ENCODE assay signal across 23 mouse cellular contexts in the genomic region with DNA sequence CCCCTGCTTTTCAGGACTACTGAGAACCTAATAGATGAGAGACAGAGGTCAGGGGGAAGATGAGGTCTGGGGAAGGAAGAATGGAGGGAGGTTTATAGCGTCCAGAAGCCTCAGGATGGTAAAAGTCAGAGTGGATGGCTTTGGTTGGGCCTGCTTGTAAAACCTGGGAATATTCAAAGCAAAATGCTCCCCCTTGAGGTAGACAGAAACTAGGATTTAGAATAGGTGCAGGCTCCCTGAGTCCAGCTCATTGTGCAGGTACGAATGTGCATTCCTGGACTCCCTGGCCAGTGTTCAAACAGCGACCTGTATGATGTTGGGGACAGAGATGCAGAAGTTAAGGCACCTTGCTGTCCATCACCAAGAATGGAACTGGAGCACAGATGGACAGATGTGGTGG. TPM values are rescaled to one million over a fixed set of nuclear protein-coding genes. Genes with fewer than 3 reads are reported as not detected.
DNase-seq lines count a peak whose midpoint lies in the region; ATAC-seq and TF ChIP-seq lines count a peak whose summit lies in the region.
"Had no signal": no experiment of that assay in that cellular context is flagged by ENCODE, and none has a peak within 500 bp of the region (broad histone marks: within the 10 kb centered on the region; RNA-seq: fewer than 3 reads in every experiment).

No protein-coding gene starts in this region.

- no peak for TF ChIP-seq POLR2A in cortical plate, adult 2 months (IDR thresholded peaks at IDR 0.05; ENCODE audit: extremely low read depth, insufficient read depth, low read length)

- H3K9ac ChIP-seq in forebrain, postnatal 0 days: no peak overlapping the region
- no peak overlapping the region for H3K9ac ChIP-seq in kidney, postnatal 0 days (ENCODE audit: low read depth, low read length)
- no peak overlapping the region for H3K9ac ChIP-seq in kidney, embryonic 16.5 days (replicated peaks; ENCODE audit: low read length)
- no peak overlapping the region for H3K9ac ChIP-seq in midbrain, embryonic 14.5 days (replicated peaks; ENCODE audit: low read length)
- H3K9ac ChIP-seq in midbrain, embryonic 16.5 days (ENCODE audit: low read depth, low read length): no peak overlapping the region
- H3K9ac ChIP-seq: embryonic facial prominence, embryonic 15.5 days; forebrain, embryonic 13.5 days; heart, embryonic 12.5 days; hindbrain, embryonic 15.5 days had no signal

- DNase-seq in forebrain, postnatal 0 days: no peak
- DNase-seq in forebrain, embryonic 10.5 days (ENCODE audit: extremely low spot score, low spot score): no peak
- no peak for DNase-seq in kidney, postnatal 0 days (ENCODE audit: low spot score)
- DNase-seq in midbrain, embryonic 14.5 days: peak; percentile 40
- no peak for DNase-seq in adrenal gland, adult 18-20 months (ENCODE audit: low spot score in 2 of 2)
- DNase-seq: adrenal gland, postnatal 14 days; cerebellum, adult 18-20 months; cerebellum, adult 9-11 months; cerebellum, postnatal 36 days; embryo, embryonic 11 days; gastrocnemius, postnatal 10 days had no signal

- no peaks in the 10 kb centered on the region for H3K4me1 ChIP-seq in forebrain, postnatal 0 days (ENCODE audit: insufficient read depth)
- H3K4me1 ChIP-seq in forebrain, embryonic 10.5 days: peaks cover 8% of the 10 kb centered on the region
- H3K4me1 ChIP-seq in kidney, postnatal 0 days (replicated peaks; ENCODE audit: insufficient read depth, low read length): no peaks in the 10 kb centered on the region
- no peaks in the 10 kb centered on the region for H3K4me1 ChIP-seq in kidney, embryonic 16.5 days (ENCODE audit: insufficient read depth, low read length)
- H3K4me1 ChIP-seq in midbrain, embryonic 14.5 days (ENCODE audit: control insufficient read depth, insufficient read depth, low read length): no peaks in the 10 kb centered on the region
- no peaks in the 10 kb centered on the region for H3K4me1 ChIP-seq in midbrain, embryonic 16.5 days (ENCODE audit: control insufficient read depth, insufficient read depth, low read length)
- no peaks in the 10 kb centered on the region for H3K4me1 ChIP-seq in cortical plate, adult 2 months (ENCODE audit: control insufficient read depth, insufficient read depth, low read length)
- H3K4me1 ChIP-seq: embryonic facial prominence, embryonic 15.5 days had no signal

- no peaks in the 10 kb centered on the region for H3K36me3 ChIP-seq in forebrain, postnatal 0 days (ENCODE audit: insufficient read depth)
- no peaks in the 10 kb centered on the region for H3K36me3 ChIP-seq in forebrain, embryonic 10.5 days (replicated peaks)
- no peaks in the 10 kb centered on the region for H3K36me3 ChIP-seq in kidney, postnatal 0 days (ENCODE audit: insufficient read depth, low read length)
- no peaks in the 10 kb centered on the region for H3K36me3 ChIP-seq in kidney, embryonic 16.5 days (ENCODE audit: insufficient read depth, low read length)
- H3K36me3 ChIP-seq in midbrain, embryonic 14.5 days (ENCODE audit: control insufficient read depth, insufficient read depth, low read length): no peaks in the 10 kb centered on the region
- H3K36me3 ChIP-seq in midbrain, embryonic 16.5 days (ENCODE audit: control insufficient read depth, insufficient read depth, low read length): no peaks in the 10 kb centered on the region
- H3K36me3 ChIP-seq: embryonic facial prominence, embryonic 15.5 days; heart, embryonic 12.5 days; hindbrain, embryonic 10.5 days; hindbrain, embryonic 15.5 days had no signal

- ATAC-seq in forebrain, postnatal 0 days: no peak
- ATAC-seq in kidney, postnatal 0 days (replicated peaks; ENCODE audit: low FRiP score, low read depth): no peak
- ATAC-seq in kidney, embryonic 16.5 days (ENCODE audit: low FRiP score, low TSS enrichment): no peak
- no peak for ATAC-seq in midbrain, embryonic 14.5 days (ENCODE audit: low FRiP score, low TSS enrichment)
- no peak for ATAC-seq in midbrain, embryonic 16.5 days
- ATAC-seq: forebrain, embryonic 13.5 days; inflammation-experienced regulatory T-cells, adult 6 months had no signal

- no peak overlapping the region for H3K4me3 ChIP-seq in forebrain, postnatal 0 days (ENCODE audit: low read depth, low read length)
- H3K4me3 ChIP-seq in forebrain, embryonic 10.5 days: no peak overlapping the region
- no peak overlapping the region for H3K4me3 ChIP-seq in kidney, postnatal 0 days (replicated peaks; ENCODE audit: low read depth, low read length)
- no peak overlapping the region for H3K4me3 ChIP-seq in kidney, embryonic 16.5 days (ENCODE audit: low read length)
- no peak overlapping the region for H3K4me3 ChIP-seq in midbrain, embryonic 14.5 days (replicated peaks; ENCODE audit: low read depth, low read length)
- H3K4me3 ChIP-seq in midbrain, embryonic 16.5 days (ENCODE audit: low read depth, low read length): no peak overlapping the region
- H3K4me3 ChIP-seq in cortical plate, adult 2 months (ENCODE audit: insufficient read depth, low read length): no peak overlapping the region
- H3K4me3 ChIP-seq: embryonic facial prominence, embryonic 15.5 days; erythroblast, embryonic 14.5 days; forebrain, embryonic 13.5 days; heart, adult 2 months; heart, embryonic 12.5 days; hindbrain, embryonic 10.5 days; hindbrain, embryonic 15.5 days had no signal

- H3K9me3 ChIP-seq in forebrain, postnatal 0 days (ENCODE audit: low read length): no peaks in the 10 kb centered on the region
- no peaks in the 10 kb centered on the region for H3K9me3 ChIP-seq in forebrain, embryonic 10.5 days
- H3K9me3 ChIP-seq in kidney, postnatal 0 days (replicated peaks; ENCODE audit: low read length): no peaks in the 10 kb centered on the region
- H3K9me3 ChIP-seq in kidney, embryonic 16.5 days (ENCODE audit: low read length): no peaks in the 10 kb centered on the region
- H3K9me3 ChIP-seq in midbrain, embryonic 14.5 days (ENCODE audit: control insufficient read depth, low read length): no peaks in the 10 kb centered on the region
- no peaks in the 10 kb centered on the region for H3K9me3 ChIP-seq in midbrain, embryonic 16.5 days (replicated peaks; ENCODE audit: control insufficient read depth, low read length, poor library complexity, severe bottlenecking)
- H3K9me3 ChIP-seq: embryonic facial prominence, embryonic 15.5 days; forebrain, embryonic 13.5 days; heart, embryonic 12.5 days; hindbrain, embryonic 10.5 days; hindbrain, embryonic 15.5 days had no signal

- H3K27ac ChIP-seq in forebrain, postnatal 0 days (ENCODE audit: low read depth, low read length): no peak overlapping the region
- H3K27ac ChIP-seq in forebrain, embryonic 10.5 days: no peak overlapping the region
- H3K27ac ChIP-seq in kidney, postnatal 0 days: no peak overlapping the region
- H3K27ac ChIP-seq in kidney, embryonic 16.5 days (ENCODE audit: low read length): no peak overlapping the region
- H3K27ac ChIP-seq in midbrain, embryonic 14.5 days (replicated peaks; ENCODE audit: low read depth, low read length): no peak overlapping the region
- no peak overlapping the region for H3K27ac ChIP-seq in midbrain, embryonic 16.5 days (ENCODE audit: low read length)
- H3K27ac ChIP-seq in cortical plate, adult 2 months (ENCODE audit: insufficient read depth, low read length): no peak overlapping the region
- H3K27ac ChIP-seq: embryonic facial prominence, embryonic 15.5 days; forebrain, embryonic 13.5 days; heart, adult 2 months; hindbrain, embryonic 10.5 days; hindbrain, embryonic 15.5 days had no signal

- WGBS in forebrain, postnatal 0 days: 72% methylated on average over 3 of the region's 3 CpGs
- WGBS in forebrain, embryonic 10.5 days: 80% methylated on average over 3 of the region's 3 CpGs
- WGBS in kidney, postnatal 0 days: 74% methylated on average over 3 of the region's 3 CpGs
- 71% methylated on average over 3 of the region's 3 CpGs for WGBS in kidney, embryonic 16.5 days
- 74% methylated on average over 3 of the region's 3 CpGs for WGBS in midbrain, embryonic 14.5 days
- 66% methylated on average over 3 of the region's 3 CpGs for WGBS in midbrain, embryonic 16.5 days

- no peaks in the 10 kb centered on the region for H3K27me3 ChIP-seq in forebrain, postnatal 0 days (ENCODE audit: insufficient read depth, low read length)
- H3K27me3 ChIP-seq in forebrain, embryonic 10.5 days (ENCODE audit: poor library complexity, severe bottlenecking): peaks cover 38% of the 10 kb centered on the region
- no peaks in the 10 kb centered on the region for H3K27me3 ChIP-seq in kidney, postnatal 0 days (ENCODE audit: insufficient read depth, low read length)
- no peaks in the 10 kb centered on the region for H3K27me3 ChIP-seq in kidney, embryonic 16.5 days (ENCODE audit: insufficient read depth, low read length)
- no peaks in the 10 kb centered on the region for H3K27me3 ChIP-seq in midbrain, embryonic 14.5 days (ENCODE audit: control insufficient read depth, insufficient read depth, low read length)
- no peaks in the 10 kb centered on the region for H3K27me3 ChIP-seq in midbrain, embryonic 16.5 days (ENCODE audit: control insufficient read depth, insufficient read depth, low read depth, low read length)
- H3K27me3 ChIP-seq: embryonic facial prominence, embryonic 15.5 days; forebrain, embryonic 13.5 days; heart, embryonic 12.5 days; hindbrain, embryonic 15.5 days had no signal

- TF ChIP-seq CTCF in forebrain, postnatal 0 days (IDR thresholded peaks at IDR 0.05; ENCODE audit: low read depth): peak; percentile 42
- peak; percentile 10; the same call in 1 of the 2 replicates for TF ChIP-seq CTCF in kidney, postnatal 0 days (IDR thresholded peaks at IDR 0.05; ENCODE audit: low read depth)
- peak; percentile 32; the same call in 1 of the 2 replicates for TF ChIP-seq CTCF in cortical plate, adult 2 months (IDR thresholded peaks at IDR 0.05; ENCODE audit: extremely low read depth, insufficient read depth, low read length)

- no peak overlapping the region for H3K4me2 ChIP-seq in forebrain, postnatal 0 days (ENCODE audit: low read depth)
- H3K4me2 ChIP-seq in kidney, postnatal 0 days (ENCODE audit: low read length): no peak overlapping the region
- H3K4me2 ChIP-seq in kidney, embryonic 16.5 days (replicated peaks; ENCODE audit: low read depth, low read length): no peak overlapping the region
- no peak overlapping the region for H3K4me2 ChIP-seq in midbrain, embryonic 14.5 days (ENCODE audit: low read length)
- no peak overlapping the region for H3K4me2 ChIP-seq in midbrain, embryonic 16.5 days (ENCODE audit: low read length)
- H3K4me2 ChIP-seq: embryonic facial prominence, embryonic 15.5 days; forebrain, embryonic 13.5 days; heart, embryonic 12.5 days; hindbrain, embryonic 15.5 days had no signal

RNA-seq across cellular contexts. Expression of a gene that starts 47.6 kb away (rescaled TPM):
- 21.0 and 32.4 TPM in 2 replicates for total RNA-seq in forebrain, postnatal 0 days (2014; rRNA removed)
- 3.9 and 6.8 TPM in 2 replicates for polyA plus RNA-seq in forebrain, postnatal 0 days (2015; fragmentation: Nextera tagmentation; extraction: Ambion mirVana)
- 0.09 and 0.20 TPM in 2 replicates for polyA plus RNA-seq in forebrain, embryonic 10.5 days (2016; fragmentation: Nextera tagmentation; extraction: Ambion mirVana)
- 0.04 and 0.07 TPM in 2 replicates for polyA plus RNA-seq in kidney, postnatal 0 days (2015; fragmentation: Nextera tagmentation; extraction: Ambion mirVana)
- polyA plus RNA-seq in kidney, embryonic 16.5 days (2015; fragmentation: Nextera tagmentation; extraction: Ambion mirVana): 0.04 and 0.09 TPM in 2 replicates
- 11.2 and 11.6 TPM in 2 replicates for polyA plus RNA-seq in midbrain, embryonic 14.5 days (2014; fragmentation: Nextera tagmentation; extraction: Ambion mirVana)
- 10.2 and 11.0 TPM in 2 replicates for polyA plus RNA-seq in midbrain, embryonic 16.5 days (2015; fragmentation: Nextera tagmentation; extraction: Ambion mirVana)
- 75.7 and 85.0 TPM in 2 replicates for polyA plus RNA-seq in cortical plate, adult 2 months (2012; rRNA removed)
- 1 to 10 TPM; 4.3 to 5.1 TPM for total RNA-seq in adrenal gland, adult 18-20 months (2021)
- polyA plus RNA-seq: erythroblast, embryonic 14.5 days; heart, embryonic 12.5 days; heart, embryonic 16.5 days; inflammation-experienced regulatory T-cells, adult 6 months had no signal
